Mouse (Mus musculus): ENCODE results near the gene Slc7a1. TPM values are rescaled to one million over a fixed set of nuclear protein-coding genes. Genes with fewer than 3 reads are reported as not detected.

The Slc7a1 gene
- polyA plus RNA-seq, 1 experiment from 2014 or later: 18.3 TPM

DNA sequence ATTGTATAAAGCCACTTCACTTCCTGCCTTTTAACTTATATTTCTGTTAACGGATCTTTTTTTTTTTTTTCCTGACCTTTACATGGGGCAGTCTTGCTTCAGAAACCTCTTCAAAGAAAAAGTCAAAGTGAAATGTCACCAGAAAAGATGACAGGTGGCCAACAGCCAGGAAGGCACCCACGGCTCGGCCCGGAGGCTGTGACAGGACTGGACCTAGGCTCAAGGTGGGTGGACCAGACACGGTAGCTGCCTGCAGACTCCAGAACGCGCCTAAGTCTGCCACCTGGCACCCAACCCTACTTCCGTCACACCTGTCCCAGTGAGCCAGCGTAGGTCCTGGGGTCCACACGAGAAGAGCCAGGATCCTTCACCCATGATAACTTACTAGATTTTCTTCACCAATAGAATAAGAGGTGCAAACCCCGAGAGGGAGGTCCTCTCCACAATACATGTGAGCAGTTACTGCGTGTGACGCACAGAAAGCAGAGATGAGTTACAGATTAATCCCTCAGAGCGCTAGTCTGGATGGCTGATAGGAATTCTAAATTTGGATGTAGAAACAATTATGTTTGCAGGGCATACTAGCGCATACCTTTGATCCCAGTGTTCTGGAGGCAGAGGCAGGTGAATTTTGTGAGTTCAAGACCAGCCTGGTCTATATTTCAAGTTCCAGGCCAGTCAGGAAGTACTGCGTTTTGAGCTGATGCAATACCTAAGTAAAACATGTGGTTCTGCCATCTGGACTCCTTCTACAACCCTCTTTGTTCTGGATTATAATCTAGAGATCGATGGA is 22.1 kb downstream of the Slc7a1 start:
- Histone ChIP-seq H3K4me3 (ENCODE audit: low read depth, low read length) (no peak overlapping the region), H3K36me3 (ENCODE audit: control insufficient read depth, insufficient read depth, low read length) (no peaks in the 10 kb centered on the region; the same call in 1 of the 2 replicates), H3K27me3 (ENCODE audit: control insufficient read depth, insufficient read depth, low read length) (no peaks in the 10 kb centered on the region), H3K9ac (ENCODE audit: low read length) (no peak overlapping the region), H3K9me3 (ENCODE audit: control insufficient read depth, low read length) (no peaks in the 10 kb centered on the region; the same call in 1 of the 2 replicates), H3K27ac (ENCODE audit: low read depth, low read length) (no peak overlapping the region), H3K4me1 (ENCODE audit: control insufficient read depth, insufficient read depth, low read length) (no peaks in the 10 kb centered on the region), H3K4me2 (no peak overlapping the region)
- no peak for ATAC-seq (ENCODE audit: low FRiP score)
- WGBS: 89% methylated on average over 17 of the region's 17 CpGs
- DNase-seq (ENCODE audit: low spot score, missing footprints): no peak

DNA sequence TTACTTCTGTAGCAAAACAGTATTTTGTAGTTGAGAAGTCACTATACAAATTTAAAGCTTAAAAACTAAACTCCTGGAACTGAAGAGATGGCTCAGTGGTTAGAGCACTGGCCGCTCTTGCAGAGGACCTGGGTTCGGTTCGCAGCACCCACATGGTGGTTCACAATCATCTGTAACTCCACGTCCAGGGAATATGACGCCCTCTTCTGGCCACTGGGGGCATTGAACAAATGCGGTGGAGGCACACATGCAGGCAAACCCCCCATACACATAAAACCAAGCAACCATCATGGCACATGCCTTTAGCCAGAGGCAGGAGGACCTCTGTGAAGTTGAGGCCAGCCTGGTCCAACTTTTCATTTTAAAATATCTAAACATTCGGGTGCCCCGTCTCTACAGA is 23.3 kb downstream of the Slc7a1 start:
- ATAC-seq (ENCODE audit: low FRiP score) (no peak), DNase-seq (ENCODE audit: low spot score, missing footprints) (no peak)
- no peaks in the 10 kb centered on the region for H3K36me3 ChIP-seq (ENCODE audit: control insufficient read depth, insufficient read depth, low read length)
- H3K4me2 ChIP-seq: no peak overlapping the region
- H3K9ac ChIP-seq (ENCODE audit: low read length): no peak overlapping the region
- WGBS: 92% methylated on average over 8 of the region's 8 CpGs
- no peak overlapping the region for H3K4me3 ChIP-seq (ENCODE audit: low read depth, low read length)
- H3K27ac ChIP-seq (ENCODE audit: low read depth, low read length): no peak overlapping the region
- no peaks in the 10 kb centered on the region; the same call in 1 of the 2 replicates for H3K9me3 ChIP-seq (ENCODE audit: control insufficient read depth, low read length)
- H3K27me3 ChIP-seq (ENCODE audit: control insufficient read depth, insufficient read depth, low read length): no peaks in the 10 kb centered on the region
- no peaks in the 10 kb centered on the region for H3K4me1 ChIP-seq (ENCODE audit: control insufficient read depth, insufficient read depth, low read length)

- ATAC-seq (ENCODE audit: low FRiP score) (no peak), DNase-seq (ENCODE audit: low spot score, missing footprints) (no peak)
- no peak overlapping the region for H3K9ac ChIP-seq (ENCODE audit: low read length)
- H3K27ac ChIP-seq (ENCODE audit: low read depth, low read length): no peak overlapping the region
- H3K36me3 ChIP-seq (ENCODE audit: control insufficient read depth, insufficient read depth, low read length): no peaks in the 10 kb centered on the region
- no peaks in the 10 kb centered on the region; the same call in 1 of the 2 replicates for H3K9me3 ChIP-seq (ENCODE audit: control insufficient read depth, low read length)
- H3K4me2 ChIP-seq: no peak overlapping the region
- H3K4me1 ChIP-seq (ENCODE audit: control insufficient read depth, insufficient read depth, low read length): no peaks in the 10 kb centered on the region
- H3K4me3 ChIP-seq (ENCODE audit: low read depth, low read length): no peak overlapping the region
- no peaks in the 10 kb centered on the region for H3K27me3 ChIP-seq (ENCODE audit: control insufficient read depth, insufficient read depth, low read length)
- WGBS: 77% methylated on average over 12 of the region's 12 CpGs
Measured at GRCm38 (mm10) chr5:148375480-148375879, 24.2 kb downstream of the Slc7a1 start.

- 94% methylated on average over 9 of the region's 9 CpGs for WGBS
Measured at GRCm38 (mm10) chr5:148373092-148373685, 26.5 kb downstream of the Slc7a1 start.

GRCm38 (mm10) chr5:148372005-148372917 is 27.4 kb downstream of the Slc7a1 start:
- H3K27ac ChIP-seq (ENCODE audit: low read depth, low read length): no peak overlapping the region
- H3K4me3 ChIP-seq (ENCODE audit: low read depth, low read length): no peak overlapping the region
- no peak overlapping the region for H3K9ac ChIP-seq (ENCODE audit: low read length)
- H3K9me3 ChIP-seq (ENCODE audit: control insufficient read depth, low read length): no peaks in the 10 kb centered on the region; the same call in 1 of the 2 replicates
- WGBS: 90% methylated on average over 12 of the region's 12 CpGs
- DNase-seq (ENCODE audit: low spot score, missing footprints): no peak
- H3K36me3 ChIP-seq (ENCODE audit: control insufficient read depth, insufficient read depth, low read length): no peaks in the 10 kb centered on the region
- ATAC-seq (ENCODE audit: low FRiP score): no peak
- H3K27me3 ChIP-seq (ENCODE audit: control insufficient read depth, insufficient read depth, low read length): no peaks in the 10 kb centered on the region
- no peak overlapping the region for H3K4me2 ChIP-seq
- no peaks in the 10 kb centered on the region for H3K4me1 ChIP-seq (ENCODE audit: control insufficient read depth, insufficient read depth, low read length)

More at GRCm38 (mm10) chr5:148373092-148373685, 26.5 kb downstream of the Slc7a1 start:
- H3K4me3 ChIP-seq (ENCODE audit: low read depth, low read length): no peak overlapping the region
- DNase-seq (ENCODE audit: low spot score, missing footprints) (no peak), ATAC-seq (ENCODE audit: low FRiP score) (no peak)
- no peaks in the 10 kb centered on the region for H3K4me1 ChIP-seq (ENCODE audit: control insufficient read depth, insufficient read depth, low read length)
- H3K9ac ChIP-seq (ENCODE audit: low read length): no peak overlapping the region
- no peaks in the 10 kb centered on the region for H3K36me3 ChIP-seq (ENCODE audit: control insufficient read depth, insufficient read depth, low read length)
- no peak overlapping the region for H3K4me2 ChIP-seq
- H3K27ac ChIP-seq (ENCODE audit: low read depth, low read length): no peak overlapping the region
- no peaks in the 10 kb centered on the region for H3K27me3 ChIP-seq (ENCODE audit: control insufficient read depth, insufficient read depth, low read length)
- no peaks in the 10 kb centered on the region; the same call in 1 of the 2 replicates for H3K9me3 ChIP-seq (ENCODE audit: control insufficient read depth, low read length)

- DNase-seq (ENCODE audit: low spot score, missing footprints) (no peak), ATAC-seq (ENCODE audit: low FRiP score) (no peak)
- Histone ChIP-seq H3K9me3 (ENCODE audit: control insufficient read depth, low read length) (no peaks in the 10 kb centered on the region; the same call in 1 of the 2 replicates), H3K9ac (ENCODE audit: low read length) (no peak overlapping the region), H3K27ac (ENCODE audit: low read depth, low read length) (no peak overlapping the region), H3K4me3 (ENCODE audit: low read depth, low read length) (no peak overlapping the region), H3K36me3 (ENCODE audit: control insufficient read depth, insufficient read depth, low read length) (no peaks in the 10 kb centered on the region), H3K4me1 (ENCODE audit: control insufficient read depth, insufficient read depth, low read length) (no peaks in the 10 kb centered on the region), H3K27me3 (ENCODE audit: control insufficient read depth, insufficient read depth, low read length) (no peaks in the 10 kb centered on the region), H3K4me2 (no peak overlapping the region)
- 94% methylated on average over 9 of the region's 9 CpGs for WGBS
Measured at GRCm38 (mm10) chr5:148371375-148371774, 28.3 kb downstream of the Slc7a1 start.

DNA sequence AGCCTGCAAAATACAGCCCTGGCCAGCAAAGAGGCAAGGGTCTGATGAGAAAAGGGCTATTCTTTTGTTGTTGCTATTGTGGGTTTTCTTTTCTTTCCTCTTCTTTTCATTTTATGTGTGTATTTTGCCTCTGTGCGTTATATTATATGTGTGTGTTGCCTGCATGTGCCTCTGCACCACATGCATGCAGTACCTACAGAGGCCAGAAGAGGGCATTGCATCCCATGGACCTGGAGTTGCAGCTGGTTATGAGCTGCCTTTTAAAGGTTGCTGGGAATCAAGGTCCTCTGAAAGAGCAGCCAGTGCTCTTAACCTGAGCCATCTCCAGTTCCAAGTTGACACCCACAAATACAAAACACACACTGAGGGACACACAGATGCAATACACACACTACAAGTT is 29.1 kb downstream of the Slc7a1 start:
- ATAC-seq (ENCODE audit: low FRiP score) (no peak), DNase-seq (ENCODE audit: low spot score, missing footprints) (no peak)
- H3K27ac ChIP-seq (ENCODE audit: low read depth, low read length): no peak overlapping the region
- no peak overlapping the region for H3K4me2 ChIP-seq
- no peaks in the 10 kb centered on the region for H3K27me3 ChIP-seq (ENCODE audit: control insufficient read depth, insufficient read depth, low read length)
- no peaks in the 10 kb centered on the region for H3K4me1 ChIP-seq (ENCODE audit: control insufficient read depth, insufficient read depth, low read length)
- WGBS: 95% methylated on average over 1 of the region's 1 CpGs
- no peak overlapping the region for H3K9ac ChIP-seq (ENCODE audit: low read length)
- H3K36me3 ChIP-seq (ENCODE audit: control insufficient read depth, insufficient read depth, low read length): no peaks in the 10 kb centered on the region
- H3K4me3 ChIP-seq (ENCODE audit: low read depth, low read length): no peak overlapping the region
- no peaks in the 10 kb centered on the region; the same call in 1 of the 2 replicates for H3K9me3 ChIP-seq (ENCODE audit: control insufficient read depth, low read length)

- Histone ChIP-seq H3K4me3 (ENCODE audit: low read depth, low read length) (no peak overlapping the region), H3K27ac (ENCODE audit: low read depth, low read length) (no peak overlapping the region), H3K36me3 (ENCODE audit: control insufficient read depth, insufficient read depth, low read length) (no peaks in the 10 kb centered on the region), H3K9ac (ENCODE audit: low read length) (no peak overlapping the region), H3K4me2 (no peak overlapping the region), H3K4me1 (ENCODE audit: control insufficient read depth, insufficient read depth, low read length) (no peaks in the 10 kb centered on the region), H3K9me3 (ENCODE audit: control insufficient read depth, low read length) (no peaks in the 10 kb centered on the region; the same call in 1 of the 2 replicates), H3K27me3 (ENCODE audit: control insufficient read depth, insufficient read depth, low read length) (no peaks in the 10 kb centered on the region)
- WGBS: 91% methylated on average over 3 of the region's 3 CpGs
- ATAC-seq (ENCODE audit: low FRiP score): no peak
- no peak for DNase-seq (ENCODE audit: low spot score, missing footprints)
Measured at GRCm38 (mm10) chr5:148369178-148369577, 30.5 kb downstream of the Slc7a1 start.
